Mouse (Mus musculus) megakaryocyte, embryonic 14.5 days (primary cell): ENCODE measurements around the gene Trpm2. TPM values are rescaled to one million over a fixed set of nuclear protein-coding genes. Genes with fewer than 3 reads are reported as not detected.

Source experiments
- H3K27me3 ChIP-seq: replicated peaks from 2 replicates; pipeline ENCODE3; 2012; ENCODE audit warnings: inconsistent platforms
- H3K36me3 ChIP-seq: replicated peaks from 2 replicates; pipeline ENCODE3; 2012; ENCODE audit warnings: low read length, inconsistent platforms, mixed read lengths
- H3K4me1 ChIP-seq: 2 replicates; pipeline ENCODE4 v1.6.1; 2012; ENCODE audit warnings: inconsistent platforms
- H3K4me3 ChIP-seq: replicated peaks from 2 replicates; pipeline ENCODE3; 2012; ENCODE audit warnings: moderate library complexity, mild to moderate bottlenecking, inconsistent platforms
- H3K9me3 ChIP-seq: 2 replicates; pipeline ENCODE4 v1.6.1; 2012; ENCODE audit warnings: inconsistent platforms
- FLI1 ChIP-seq: IDR thresholded peaks from 2 replicates; pipeline ENCODE4 v1.6.1; 2012; ENCODE audit warnings: low read length, inconsistent platforms, mixed read lengths
- GATA1 ChIP-seq: IDR thresholded peaks from 3 replicates; pipeline ENCODE4 v1.6.1; 2012; ENCODE audit warnings: mixed read lengths, low read length, inconsistent platforms, borderline replicate concordance
- polyA plus RNA-seq: library from polyadenylated mRNA; stranded (reverse); fragments of >175 nt; gene quantifications from 2 replicates; pipeline ENCODE4 v1.2.3, GENCODE M21; 2012; ENCODE audit warnings: low replicate concordance; ENCODE audit not compliant: insufficient read depth

Trpm2 gene
- polyA plus RNA-seq, 1 experiment = 2.7 TPM

DNA sequence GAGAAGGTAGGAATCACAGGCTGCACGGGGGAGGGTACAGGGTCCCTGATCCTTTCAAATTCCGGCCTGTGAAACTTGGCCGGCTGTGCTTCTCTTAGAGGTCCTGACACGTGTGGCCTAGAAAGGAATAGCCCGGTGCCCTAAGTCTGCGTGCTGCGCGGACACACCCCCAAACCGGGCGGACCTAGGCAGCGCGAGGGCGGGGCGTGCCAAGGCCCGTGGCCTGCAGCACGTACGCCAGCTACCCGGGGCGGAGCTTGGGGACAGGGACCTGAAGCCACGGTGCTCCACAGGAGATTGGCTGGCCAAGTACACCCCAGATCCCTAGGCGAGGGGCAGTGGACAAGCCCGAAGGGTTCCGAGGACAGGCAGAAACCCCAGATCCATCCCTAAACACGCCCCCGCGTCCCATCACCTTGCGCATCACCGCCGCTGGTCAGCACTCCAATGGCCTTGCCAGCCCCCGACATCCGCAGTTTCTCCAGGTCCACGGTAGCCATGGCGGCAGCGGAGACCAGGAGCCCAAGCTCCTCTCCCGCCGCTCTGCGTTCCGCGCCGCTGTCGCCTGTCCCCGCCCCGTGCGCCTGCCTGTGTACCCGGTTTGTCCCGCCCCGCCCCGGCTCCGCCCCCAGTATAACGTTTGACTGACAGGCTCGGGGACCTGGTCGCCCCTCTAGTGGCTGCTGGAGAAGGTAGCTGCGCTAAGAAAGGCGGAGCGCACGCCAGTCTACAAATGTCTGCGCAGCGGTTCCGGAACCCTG lies 39.0 kb upstream of the Trpm2 start:
- Histone ChIP-seq H3K27me3 (no peaks in the 10 kb centered on the region), H3K4me3 (peak overlapping the region; percentile 99), H3K36me3 (peaks cover 40% of the 10 kb centered on the region), H3K4me1 (peaks cover 67% of the 10 kb centered on the region), H3K9me3 (no peaks in the 10 kb centered on the region)
- no peak for TF ChIP-seq FLI1
- TF ChIP-seq GATA1 = no peak

DNA sequence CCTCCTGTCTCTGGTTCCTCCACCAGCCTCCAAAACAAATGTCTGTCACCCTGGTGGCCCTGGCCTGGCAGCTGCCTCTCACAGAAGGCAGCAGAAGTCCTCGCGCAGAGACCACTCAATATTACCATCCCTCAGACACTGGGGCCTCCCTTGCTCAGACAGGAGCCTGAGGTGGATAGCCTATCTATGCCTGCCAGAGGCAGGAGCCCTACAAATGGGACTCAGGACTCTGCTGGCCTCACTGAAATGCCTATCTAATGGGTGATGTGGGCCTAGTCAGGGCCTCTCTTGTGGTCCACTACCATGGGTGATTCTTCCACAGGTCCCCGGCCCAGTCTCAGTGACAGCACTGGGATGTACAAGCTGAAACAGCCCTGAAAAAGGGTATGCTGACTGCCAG lies 37.8 kb upstream of the Trpm2 start:
- TF ChIP-seq FLI1 (no peak), GATA1 (no peak)
- Histone ChIP-seq H3K4me3 (peak overlapping the region; percentile 99), H3K27me3 (no peaks in the 10 kb centered on the region), H3K9me3 (no peaks in the 10 kb centered on the region), H3K36me3 (peaks cover 49% of the 10 kb centered on the region), H3K4me1 (peaks cover 66% of the 10 kb centered on the region)

DNA sequence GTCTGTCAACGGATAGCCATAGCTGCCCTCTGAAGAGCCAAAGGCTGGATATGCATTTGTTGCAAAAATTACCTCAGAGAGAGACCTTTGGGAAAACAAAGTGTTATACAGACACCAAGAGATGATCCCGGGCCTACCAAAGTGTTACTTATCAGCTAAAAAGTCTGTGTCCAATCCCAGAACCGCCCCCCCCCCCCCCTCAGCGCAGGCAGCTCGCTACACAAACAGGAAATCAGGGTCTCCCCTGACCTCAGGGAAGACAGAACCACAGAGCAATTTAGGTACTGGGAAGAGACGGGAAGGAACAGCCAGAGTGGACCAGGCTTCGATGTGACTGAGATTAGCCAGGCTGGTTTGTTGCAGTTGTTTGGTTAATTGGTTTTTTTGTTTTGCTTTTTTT lies 36.8 kb upstream of the Trpm2 start:
- no peak for TF ChIP-seq FLI1
- TF ChIP-seq GATA1 = no peak
- H3K4me1 ChIP-seq = peaks cover 60% of the 10 kb centered on the region
- H3K36me3 ChIP-seq = peaks cover 58% of the 10 kb centered on the region
- no peaks in the 10 kb centered on the region for H3K27me3 ChIP-seq
- H3K9me3 ChIP-seq = no peaks in the 10 kb centered on the region
- H3K4me3 ChIP-seq = peak overlapping the region; percentile 82

DNA sequence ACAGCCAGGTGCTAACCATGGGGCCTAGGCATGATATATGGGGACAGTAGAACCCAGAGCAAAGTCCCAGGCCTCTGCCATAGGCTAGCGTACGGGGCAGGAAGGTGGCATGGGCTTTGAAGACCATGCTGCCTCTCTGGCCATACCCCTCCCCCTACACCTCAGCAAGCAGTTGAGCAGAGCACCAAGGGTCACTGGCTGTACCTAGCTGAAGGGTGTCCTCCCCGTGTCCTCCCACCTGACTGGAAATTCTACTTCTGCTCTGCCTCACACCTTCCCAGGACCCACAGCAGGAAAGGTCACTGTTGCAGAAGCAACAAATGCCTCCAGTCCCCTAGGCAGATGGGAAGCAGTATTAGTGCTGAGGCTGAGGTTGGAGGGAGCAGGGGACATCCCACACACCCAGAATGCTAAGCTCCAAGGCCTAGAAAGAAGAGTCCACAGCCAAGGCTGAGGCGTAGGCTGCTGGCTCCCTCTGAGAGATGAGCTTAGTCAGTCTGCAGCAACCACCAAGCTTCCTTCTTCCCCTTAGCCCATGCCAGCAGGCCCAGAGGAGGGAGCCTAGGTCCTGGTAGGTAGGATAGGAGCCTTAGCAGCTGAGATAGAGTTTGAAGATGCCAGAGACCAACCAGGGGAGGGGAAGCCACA lies 35.6 kb upstream of the Trpm2 start:
- peaks cover 64% of the 10 kb centered on the region for H3K4me1 ChIP-seq
- H3K27me3 ChIP-seq = no peaks in the 10 kb centered on the region
- TF ChIP-seq GATA1 = no peak
- TF ChIP-seq FLI1 = no peak
- peaks cover 71% of the 10 kb centered on the region for H3K36me3 ChIP-seq
- H3K9me3 ChIP-seq = no peaks in the 10 kb centered on the region
- peak overlapping the region; percentile 82 for H3K4me3 ChIP-seq

DNA sequence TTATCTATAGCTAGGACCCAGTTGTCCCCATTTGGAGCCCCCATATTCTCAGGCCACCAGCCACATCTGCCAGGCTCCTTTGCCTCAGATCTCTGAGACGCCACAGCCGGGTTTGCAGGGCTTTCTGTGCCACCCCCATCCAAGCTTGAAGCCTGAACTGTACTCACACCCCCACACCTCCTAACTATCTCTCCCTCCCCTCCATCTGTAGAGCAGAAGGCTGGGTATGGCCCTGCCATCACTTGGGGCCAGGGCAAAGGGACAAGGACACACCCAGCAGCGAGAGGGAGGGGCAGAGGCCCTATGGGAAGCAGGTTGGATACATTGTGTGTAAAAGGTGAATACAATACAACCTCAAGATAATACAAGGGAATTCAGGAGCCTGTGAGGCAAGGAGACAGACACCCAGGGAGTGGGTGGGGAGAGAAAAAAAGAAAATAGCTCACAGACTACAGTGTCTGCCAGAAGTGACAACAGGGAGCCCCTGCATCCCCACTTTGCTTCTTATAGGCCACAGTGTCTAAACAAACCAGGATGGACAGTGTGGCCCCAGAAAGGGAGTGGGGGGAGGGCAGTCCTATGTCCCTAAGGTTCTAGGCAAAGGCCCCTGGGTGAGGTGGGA lies 34.2 kb upstream of the Trpm2 start:
- Histone ChIP-seq H3K9me3 (no peaks in the 10 kb centered on the region), H3K4me3 (no peak overlapping the region), H3K27me3 (no peaks in the 10 kb centered on the region), H3K4me1 (peaks cover 54% of the 10 kb centered on the region), H3K36me3 (peaks cover 84% of the 10 kb centered on the region)
- no peak for TF ChIP-seq FLI1
- TF ChIP-seq GATA1 = no peak

DNA sequence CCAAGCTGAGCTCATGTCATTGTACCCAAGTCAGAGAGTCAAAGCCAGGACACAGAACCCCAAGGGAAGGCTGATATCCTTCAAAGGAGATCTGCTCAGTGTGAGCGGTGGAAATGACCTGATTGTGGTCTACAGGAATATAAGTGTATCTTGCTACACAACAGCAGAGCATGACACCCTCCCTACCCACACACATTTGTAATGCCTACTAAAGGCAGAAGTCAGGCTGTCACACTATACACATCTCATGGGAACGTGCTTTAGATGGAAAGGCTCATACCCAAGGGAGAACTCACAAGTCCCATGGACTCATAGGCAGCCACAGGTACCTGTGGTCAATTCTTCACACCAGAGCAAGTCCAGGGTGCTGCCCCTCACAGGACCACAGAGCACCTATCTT lies 32.0 kb upstream of the Trpm2 start:
- no peak overlapping the region for H3K4me3 ChIP-seq
- no peak for TF ChIP-seq GATA1
- TF ChIP-seq FLI1 = no peak
- peaks cover 93% of the 10 kb centered on the region for H3K36me3 ChIP-seq
- peaks cover 36% of the 10 kb centered on the region for H3K4me1 ChIP-seq
- H3K27me3 ChIP-seq = no peaks in the 10 kb centered on the region
- H3K9me3 ChIP-seq = no peaks in the 10 kb centered on the region

DNA sequence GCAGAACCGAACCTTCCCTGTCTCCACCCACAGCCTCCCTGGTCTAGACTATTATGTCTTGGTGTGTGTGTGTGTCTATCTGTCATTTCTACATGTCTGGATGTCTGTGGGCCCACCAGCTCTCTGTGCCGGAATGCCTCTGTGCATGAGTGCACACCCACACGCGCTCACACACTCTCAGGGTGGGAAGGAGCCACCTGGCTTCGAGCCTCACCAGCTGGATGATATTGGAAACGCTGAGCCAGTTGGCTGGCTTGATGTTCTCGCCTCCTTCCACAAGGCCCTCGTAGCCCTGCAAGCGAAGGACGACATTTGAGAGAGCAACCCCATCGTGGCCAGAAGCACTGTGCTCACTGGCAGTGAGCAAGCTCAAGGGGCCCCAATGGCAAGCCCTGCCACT lies 31.4 kb upstream of the Trpm2 start:
- H3K36me3 ChIP-seq = peaks cover 96% of the 10 kb centered on the region

DNA sequence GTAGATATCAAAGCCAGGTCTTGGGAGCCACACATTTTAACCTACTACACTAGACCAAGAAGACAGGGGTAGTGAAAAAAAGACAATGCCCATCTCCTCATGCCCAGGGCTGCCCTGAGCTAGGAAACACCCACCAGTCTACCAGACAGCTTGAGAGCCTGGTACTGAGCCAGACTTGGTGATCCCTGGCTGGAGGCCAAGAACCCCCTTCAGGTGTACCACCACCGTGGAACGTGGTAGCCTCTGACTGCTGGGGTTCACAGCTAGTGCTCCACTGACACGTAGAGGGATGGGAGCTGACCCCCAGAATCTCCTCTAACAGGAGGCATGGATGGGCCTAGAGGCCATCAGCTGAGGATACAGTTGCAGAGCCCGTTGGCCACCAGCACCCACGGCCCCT lies 29.8 kb upstream of the Trpm2 start:
- Histone ChIP-seq H3K27me3 (no peaks in the 10 kb centered on the region), H3K4me1 (peaks cover 15% of the 10 kb centered on the region), H3K4me3 (no peak overlapping the region), H3K36me3 (peaks cover 96% of the 10 kb centered on the region), H3K9me3 (no peaks in the 10 kb centered on the region)
- TF ChIP-seq GATA1 (no peak), FLI1 (no peak)

More for the DNA sequence above, 31.4 kb upstream of the Trpm2 start:
- H3K9me3 ChIP-seq = no peaks in the 10 kb centered on the region
- no peak for TF ChIP-seq GATA1
- no peak for TF ChIP-seq FLI1
- H3K4me3 ChIP-seq = no peak overlapping the region
- no peaks in the 10 kb centered on the region for H3K27me3 ChIP-seq
- peaks cover 31% of the 10 kb centered on the region for H3K4me1 ChIP-seq

DNA sequence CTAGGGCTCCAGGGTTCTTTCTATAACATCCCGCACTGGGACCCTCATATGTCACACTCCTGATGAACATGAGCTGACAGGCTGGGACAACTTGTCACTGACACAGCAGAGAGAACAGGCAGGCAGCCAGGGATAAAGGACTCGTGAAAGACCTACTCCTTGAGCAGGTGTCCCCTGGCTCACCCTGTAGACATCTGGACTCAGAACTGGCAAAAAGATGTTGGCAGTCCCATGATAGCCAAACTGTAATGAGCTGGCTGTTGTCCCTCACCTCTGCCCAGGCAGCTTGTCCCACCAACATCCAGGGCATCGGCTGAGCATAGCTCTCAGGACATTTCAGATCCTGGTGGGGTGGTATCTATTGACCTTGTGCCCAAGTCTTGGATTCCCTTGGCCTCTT lies 25.3 kb upstream of the Trpm2 start:
- Histone ChIP-seq H3K4me3 (no peak overlapping the region), H3K36me3 (peaks cover 100% of the 10 kb centered on the region), H3K27me3 (no peaks in the 10 kb centered on the region), H3K4me1 (no peaks in the 10 kb centered on the region; the same call in 1 of the 2 replicates), H3K9me3 (no peaks in the 10 kb centered on the region)
- TF ChIP-seq GATA1 (no peak), FLI1 (no peak)

DNA sequence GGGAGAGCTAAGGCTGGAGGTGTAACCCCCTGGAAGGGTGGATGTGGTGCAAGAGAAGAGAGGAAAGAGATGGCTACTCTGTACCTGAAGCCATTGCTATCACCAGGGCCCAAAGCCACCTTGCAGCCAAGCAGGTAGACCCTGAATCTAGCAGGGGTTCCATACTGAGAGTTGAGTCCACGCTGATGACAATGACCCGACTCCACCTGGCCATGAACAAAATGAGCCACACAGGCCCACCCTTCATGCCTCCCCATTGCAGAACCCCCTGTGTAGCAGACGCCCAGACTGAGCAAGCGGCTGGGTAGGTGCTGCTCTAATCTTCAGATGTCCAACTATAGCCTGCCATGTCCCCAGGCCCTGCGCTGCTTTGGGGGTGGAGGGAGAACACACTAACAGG lies 15.4 kb upstream of the Trpm2 start:
- peaks cover 6% of the 10 kb centered on the region for H3K27me3 ChIP-seq
- peaks cover 20% of the 10 kb centered on the region for H3K4me1 ChIP-seq
- no peak overlapping the region for H3K4me3 ChIP-seq
- H3K9me3 ChIP-seq = no peaks in the 10 kb centered on the region
- H3K36me3 ChIP-seq = peaks cover 64% of the 10 kb centered on the region
- TF ChIP-seq GATA1 = no peak
- TF ChIP-seq FLI1 = no peak
